Mouse (Mus musculus) retina, adult 2 months (tissue): ENCODE results near the gene Gzmm.

ENCODE experiments used
- DNase-seq: peaks from one replicate; pipeline ENCODE4 v3.0.0-alpha.2; 2012; ENCODE audit warnings: low read depth, low spot score

Gene Gzmm

DNA sequence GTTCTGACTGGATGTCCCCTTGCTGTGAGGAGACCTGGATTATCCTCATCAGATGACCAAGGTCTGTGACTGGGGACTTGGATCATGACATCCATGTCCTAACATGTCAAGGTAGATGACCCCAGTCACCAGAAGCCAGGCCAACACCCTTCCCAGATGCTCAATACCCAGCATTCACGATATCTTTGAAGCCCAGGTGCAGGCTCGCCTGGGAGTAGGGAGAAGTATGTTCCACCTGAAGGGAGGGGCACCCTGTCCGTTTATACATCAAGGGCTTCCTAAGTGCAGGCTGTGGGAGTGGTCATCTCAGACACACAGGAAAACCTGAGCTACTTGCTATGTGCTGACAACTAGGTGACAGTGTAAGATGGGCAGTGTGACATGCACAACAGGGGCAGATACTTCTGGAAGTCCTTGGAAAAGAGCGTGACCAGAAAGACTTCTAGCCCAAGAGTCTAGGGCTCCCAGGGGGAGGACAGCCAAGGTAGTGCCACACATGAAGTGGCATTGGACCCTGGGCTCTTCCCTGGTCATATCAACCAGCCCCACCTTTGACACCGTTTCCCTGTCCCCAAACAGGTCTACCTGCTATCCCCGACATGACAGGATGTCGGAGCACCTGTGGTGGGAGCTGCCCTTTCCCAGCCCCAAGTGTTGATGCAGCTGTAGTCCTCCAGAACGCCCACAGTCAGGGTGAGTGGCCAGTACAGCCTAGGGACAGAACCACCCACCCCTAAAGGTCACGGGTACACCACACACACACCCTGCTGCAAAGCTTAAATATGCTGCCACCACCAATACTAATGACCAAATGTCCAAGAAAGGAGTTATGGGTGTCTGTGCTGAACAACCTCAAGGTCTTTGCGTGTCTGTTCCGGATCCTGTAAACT lies 8.0 kb upstream of the Gzmm start:
- DNase-seq: no peak

DNA sequence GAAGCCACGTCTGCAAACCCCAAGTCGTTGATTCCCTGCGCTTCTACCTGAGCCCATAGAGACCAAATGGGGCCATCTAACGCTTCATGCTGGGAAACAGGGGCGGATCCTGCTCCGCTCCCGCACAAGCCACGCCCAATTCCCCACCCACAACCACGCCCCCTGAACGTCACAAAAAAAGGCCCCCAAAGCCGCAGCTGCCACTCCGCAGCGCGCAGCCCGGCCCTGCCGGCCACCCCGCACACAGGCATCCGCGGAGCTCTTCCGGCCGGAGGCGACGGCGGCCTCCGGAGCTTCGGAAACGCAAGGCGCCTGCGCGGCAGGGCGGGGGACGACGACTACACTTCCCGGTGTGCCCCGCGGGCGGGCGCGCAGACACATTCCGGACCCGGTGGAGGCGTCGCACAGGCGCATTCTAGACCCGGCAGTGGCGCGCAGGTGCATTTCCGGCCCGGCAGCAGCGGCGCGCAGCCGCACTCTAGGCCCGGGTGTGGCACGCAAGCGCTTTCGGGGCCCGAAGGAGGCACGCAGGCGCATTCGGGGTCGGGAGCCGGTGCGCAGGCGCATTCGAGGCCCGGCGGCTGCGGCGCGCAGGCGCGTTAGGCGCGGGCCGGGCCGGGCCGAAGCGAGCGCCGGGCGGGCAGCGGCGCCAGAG lies 7.1 kb upstream of the Gzmm start, which contains the start of gene Cdc34:
TSS of gene Cdc34 (plus strand) at position 605 of the 655 bp plus-strand sequence.
- DNase-seq: peak; percentile 96

DNA sequence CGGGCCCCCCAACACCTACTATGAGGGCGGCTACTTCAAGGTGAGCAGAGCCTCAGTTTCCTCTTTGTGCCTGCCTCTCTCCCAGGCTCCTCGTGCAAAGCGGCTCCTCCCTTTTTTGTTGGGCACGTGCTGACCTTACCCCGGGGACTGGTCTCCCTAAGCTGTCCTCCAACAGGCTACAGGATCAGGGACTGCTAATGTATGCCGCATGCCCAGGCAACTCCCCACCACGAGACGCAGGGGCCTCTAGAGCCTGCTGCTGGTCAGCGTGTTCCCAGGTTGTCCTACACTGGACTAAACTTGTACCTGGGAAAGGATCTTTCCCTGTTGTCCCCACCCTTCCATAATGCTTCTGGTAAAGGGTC lies 6.3 kb upstream of the Gzmm start:
- DNase-seq: no peak

DNA sequence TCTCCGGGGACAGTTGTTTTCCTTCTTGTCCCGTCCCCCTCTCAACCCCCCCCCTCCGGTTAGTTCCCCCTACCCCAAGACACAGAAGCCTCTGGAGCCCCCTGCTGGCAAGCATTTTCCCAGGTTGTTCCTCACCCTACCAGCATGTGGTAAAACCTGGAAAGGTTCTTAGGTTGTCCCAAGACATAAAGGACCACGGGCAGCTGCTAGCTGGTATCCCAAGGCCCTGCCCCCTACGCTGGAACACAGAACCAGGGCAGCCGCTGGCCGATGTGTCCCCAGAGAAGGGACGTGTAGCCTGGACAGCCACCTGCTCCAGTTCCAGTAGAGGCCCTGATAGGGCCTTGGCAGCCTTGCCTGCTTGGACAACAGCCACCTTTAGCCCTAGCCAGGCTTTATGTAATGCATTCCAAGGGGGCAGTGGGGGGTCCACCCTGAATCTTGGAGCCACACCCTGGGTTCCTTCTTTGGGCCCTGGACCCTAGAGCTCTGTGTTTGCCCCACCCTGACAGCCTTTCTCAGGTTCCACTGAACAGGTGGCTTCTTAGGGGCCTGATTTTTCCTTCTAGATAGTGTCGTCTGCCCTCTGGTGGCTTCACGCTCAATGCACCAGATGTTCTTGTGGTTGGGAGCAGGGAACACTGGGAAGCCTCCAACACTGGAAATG lies 5.8 kb upstream of the Gzmm start:
- DNase-seq: no peak

DNA sequence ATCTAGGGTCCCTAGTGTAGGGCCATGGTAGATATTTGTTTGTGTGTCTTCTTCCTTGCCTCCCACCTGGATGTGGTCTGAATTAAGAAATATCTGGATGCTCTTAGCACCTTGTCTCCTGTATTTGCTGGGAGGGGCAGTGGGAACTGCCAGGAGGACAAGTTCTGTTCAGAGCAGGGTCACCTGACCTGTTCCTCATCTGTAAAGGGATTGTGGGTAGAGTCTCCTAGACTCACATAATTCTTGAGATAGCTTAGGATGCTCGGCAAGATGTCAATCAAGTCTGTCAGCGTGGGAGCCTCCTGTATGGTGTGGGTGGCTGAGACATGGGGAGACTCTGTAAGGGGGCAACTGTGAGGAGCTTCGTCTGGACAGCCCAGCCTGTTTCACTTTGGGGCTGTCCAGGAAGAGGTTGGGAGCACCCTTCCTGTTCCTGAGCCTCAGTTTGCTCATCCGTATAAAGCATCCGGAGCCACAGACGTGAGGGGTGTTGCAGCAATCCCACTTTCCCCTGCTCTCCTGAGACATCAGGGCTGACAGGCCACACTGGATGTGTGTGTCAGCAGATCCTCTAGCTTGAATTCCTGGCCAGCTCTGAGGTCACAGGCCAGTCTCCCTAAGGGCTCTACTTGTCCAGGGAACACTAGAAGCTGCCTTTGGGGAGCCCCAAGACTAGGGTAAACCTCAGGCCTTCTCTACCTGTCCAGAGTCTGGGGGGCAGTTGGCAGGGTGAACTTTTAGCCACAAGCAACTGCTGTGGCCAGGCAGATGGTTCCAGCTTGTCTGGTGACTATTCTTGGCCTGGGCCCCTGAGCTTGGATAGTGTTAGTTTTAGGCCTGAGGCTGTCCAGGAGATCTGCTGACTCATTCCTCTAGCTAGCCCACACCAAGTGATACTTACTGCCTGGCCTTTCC lies 4.8 kb upstream of the Gzmm start:
- DNase-seq: no peak

DNA sequence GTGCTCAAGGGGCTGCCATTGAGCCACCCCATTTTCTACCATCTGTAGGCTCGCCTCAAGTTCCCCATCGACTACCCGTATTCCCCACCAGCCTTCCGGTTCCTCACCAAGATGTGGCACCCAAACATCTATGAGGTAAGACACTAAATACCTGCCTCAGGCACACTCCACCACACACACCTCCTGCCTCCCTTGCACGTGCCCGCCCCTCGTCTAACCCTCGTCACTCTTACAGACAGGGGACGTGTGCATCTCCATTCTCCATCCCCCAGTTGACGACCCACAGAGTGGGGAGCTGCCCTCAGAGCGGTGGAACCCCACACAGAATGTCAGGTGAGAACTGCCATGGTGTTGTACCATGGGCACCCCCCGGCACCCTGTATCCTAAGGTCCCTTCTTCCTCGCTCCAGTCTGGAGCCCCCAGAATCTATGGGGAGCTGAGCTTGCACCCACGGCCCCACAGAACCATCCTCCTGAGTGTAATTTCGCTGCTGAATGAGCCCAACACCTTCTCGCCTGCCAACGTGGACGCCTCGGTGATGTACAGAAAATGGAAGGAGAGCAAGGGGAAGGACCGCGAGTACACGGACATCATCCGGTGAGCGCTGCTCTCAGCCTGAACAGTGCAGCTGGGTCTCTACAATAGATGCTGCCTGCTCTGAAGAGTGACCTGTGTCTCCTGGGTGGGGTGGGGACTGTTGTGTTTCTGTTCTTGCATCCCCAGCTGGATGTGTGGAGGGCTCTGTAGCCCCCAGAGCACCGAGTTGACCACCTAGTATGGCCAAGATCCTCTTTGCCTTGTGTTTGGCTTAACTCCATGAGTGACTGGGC lies 3.8 kb upstream of the Gzmm start:
- DNase-seq: no peak

DNA sequence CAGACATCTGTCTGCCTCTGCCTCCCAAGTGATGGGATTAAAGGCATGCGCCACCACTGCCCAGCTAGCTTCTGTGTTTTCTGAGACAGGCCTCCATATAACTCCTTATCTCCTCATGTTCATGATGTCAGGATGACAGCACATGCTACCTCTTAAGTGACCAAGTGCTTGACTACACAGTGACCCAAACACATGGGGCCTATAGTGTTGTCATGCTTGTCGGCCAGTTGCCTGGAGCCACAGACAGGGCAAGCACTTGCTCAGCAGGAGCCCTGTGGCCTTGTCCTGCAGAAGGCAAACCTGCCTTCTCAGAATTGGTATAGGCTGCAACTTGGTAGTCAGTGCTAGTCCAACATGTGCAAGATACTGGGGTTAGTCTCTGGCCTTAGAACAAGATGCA lies 2.6 kb upstream of the Gzmm start:
- DNase-seq: no peak

DNA sequence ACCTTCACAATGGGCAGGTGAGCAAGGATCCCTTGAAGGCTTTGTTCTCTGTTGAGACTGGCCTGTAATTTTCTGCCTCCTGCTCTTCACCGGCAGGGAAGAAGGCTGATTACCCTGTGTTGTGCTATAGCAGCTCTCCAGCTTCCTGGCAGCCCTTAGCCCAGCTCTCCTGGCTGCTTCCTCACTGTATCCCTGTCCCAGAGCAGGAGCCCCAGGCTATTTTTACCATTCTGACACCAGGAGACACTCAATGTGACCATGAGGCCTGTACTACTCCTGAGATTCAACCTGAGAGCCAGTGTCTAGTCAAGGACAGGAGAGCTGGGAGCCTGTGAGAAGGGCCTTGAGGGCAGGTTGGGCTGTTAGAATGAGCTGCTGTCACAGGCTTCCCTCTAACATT lies 2.1 kb upstream of the Gzmm start:
- no peak for DNase-seq

DNA sequence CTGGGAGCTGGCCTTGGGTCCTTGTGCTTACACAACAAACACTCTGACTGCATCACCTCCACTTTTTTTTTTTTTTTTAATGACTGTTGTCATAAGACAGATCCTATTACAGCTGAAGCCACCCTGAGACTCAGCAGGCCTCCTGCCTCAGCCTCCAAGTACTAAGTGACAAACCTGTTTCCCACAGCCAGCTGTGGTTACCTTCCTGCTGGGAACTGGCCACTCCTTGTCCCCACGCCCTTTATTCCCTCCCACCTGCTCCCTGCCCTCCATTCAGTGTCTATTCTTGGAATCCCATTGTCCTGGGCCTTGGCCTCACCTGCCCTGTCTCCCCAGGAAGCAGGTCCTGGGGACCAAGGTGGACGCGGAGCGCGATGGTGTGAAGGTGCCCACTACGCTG lies 1.3 kb upstream of the Gzmm start:
- no peak for DNase-seq

DNA sequence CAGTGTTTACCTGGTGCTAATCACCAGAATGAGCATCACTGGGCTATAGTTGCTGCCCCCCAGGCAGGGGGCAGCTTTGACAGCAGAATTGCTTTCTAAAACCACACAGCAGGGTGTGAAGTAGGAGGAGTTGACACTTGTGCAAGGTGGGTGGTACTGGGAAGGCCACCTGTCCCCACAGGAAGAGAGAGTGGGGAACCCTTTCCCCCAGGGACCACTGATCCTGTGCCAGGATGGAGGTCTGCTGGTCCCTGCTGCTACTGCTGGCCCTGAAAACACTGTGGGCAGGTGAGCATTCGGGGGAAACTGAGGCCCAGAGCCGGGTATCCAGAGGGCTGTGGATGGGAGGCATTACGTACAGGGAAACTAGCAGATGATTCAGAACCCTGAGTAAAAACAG lies 358 bp downstream of the Gzmm start:
- no peak for DNase-seq

DNA sequence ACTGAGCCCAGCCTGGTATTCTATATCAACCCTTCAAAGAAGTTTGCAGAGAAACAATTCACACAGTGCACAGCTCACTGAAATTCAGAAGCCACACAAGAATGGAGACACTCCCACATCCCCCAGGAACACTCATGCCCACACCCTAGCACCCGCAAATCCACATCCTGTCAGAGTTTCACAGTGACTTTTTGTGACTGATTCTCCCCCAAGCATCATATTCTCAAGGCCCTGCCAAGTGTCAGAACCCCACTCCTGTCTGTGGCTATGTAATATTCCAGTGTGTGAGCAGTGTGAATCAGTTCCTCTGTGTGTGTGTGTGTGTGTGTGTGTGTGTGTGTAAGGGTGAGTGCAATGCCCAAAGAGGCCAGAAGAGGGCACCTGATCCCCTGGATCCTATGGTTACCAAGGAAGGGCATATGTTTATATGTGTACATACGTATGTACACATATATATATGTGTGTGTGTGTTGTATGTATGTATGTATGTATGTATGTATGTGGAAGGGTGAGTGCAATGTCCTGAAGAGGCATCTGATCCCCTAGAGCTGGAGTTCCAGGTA lies 3.2 kb downstream of the Gzmm start:
- DNase-seq: no peak

DNA sequence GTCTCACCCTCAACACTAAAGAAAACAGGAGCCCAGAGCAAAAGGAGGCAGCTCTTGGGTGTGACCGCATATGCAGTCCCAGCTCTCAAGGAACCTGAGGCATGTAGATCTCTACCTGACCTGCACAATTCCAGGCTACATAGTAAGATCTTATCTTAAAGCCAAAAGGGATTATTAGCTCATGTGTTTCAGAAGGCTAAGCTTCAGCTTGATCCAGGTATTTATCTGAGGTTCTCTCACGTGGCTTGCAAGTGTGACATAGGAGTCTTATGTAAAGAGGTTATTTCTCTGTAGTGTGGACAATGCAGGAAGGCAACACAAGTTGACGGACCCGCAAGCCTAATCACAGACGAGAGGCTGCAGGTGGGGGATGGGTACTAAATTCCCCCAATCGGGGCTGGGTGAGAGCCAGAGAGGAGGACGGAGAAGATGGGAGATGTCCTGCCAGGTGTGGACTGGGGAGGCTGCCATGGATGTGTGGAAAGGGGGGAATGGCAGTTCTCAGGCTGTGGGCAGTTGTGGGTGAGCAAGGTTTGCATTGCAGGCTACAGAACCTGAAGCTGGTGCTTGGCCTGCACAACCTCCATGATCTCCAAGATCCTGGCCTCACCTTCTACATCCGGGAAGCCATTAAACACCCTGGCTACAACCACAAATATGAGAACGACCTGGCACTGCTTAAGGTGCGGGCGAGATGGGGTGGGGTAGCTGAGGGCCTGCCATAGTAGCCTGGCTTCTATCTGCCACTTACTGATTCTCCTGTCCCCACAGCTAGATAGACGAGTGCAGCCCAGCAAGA lies 5.0 kb downstream of the Gzmm start:
- DNase-seq: peak; percentile 83

DNA sequence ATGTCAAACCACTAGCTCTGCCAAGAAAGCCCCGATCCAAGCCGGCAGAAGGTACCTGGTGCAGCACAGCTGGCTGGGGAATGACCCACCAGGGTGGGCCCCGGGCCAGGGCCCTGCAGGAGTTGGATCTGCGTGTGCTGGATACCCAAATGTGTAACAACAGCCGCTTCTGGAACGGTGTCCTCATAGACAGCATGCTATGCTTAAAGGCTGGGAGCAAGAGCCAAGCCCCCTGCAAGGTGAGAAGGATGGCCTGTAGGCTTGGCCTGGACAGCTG lies 5.5 kb downstream of the Gzmm start:
- DNase-seq: no peak

DNA sequence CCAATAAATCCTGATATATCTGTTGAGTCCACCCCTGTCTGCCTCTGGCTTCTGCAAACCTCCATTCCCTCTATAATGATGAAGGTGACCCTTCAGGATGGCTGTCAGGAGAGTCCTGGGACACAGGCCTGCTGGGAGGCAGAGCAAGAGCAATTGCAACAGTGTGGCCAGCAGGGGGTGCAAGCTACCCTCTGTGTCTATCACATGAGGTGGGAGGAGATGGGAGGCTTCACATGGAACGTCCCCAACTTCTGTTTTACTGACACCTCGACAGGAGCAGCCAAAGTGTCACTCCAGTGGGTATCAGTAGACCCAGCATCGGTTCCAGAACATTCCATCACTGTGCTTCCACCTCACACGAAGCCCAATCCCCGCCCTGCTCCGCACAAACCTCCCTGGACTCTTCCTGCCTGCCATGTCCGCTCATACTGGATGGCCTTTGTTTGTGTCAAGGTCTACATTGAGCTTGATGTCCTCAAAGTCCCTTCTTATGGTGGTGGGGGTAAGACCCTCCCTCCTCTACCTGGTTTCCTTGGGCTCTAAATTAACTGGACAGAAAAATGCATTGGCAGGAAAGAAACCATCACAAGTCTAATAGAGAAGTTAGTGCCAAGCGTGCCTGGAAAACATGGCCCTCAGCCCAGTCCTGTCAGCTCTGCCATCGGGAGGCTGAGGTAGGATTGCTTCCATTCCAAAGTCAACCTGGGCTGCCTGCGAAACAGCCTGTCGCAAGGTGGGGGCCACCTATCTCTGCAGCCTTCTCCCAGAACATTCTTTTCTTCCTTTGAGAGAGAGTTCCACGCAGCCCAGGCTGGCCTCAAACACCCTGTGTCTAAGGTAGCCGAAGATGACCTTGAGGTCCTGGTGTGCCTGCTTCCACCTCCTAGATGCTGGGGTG lies 6.7 kb downstream of the Gzmm start:
- DNase-seq: no peak

DNA sequence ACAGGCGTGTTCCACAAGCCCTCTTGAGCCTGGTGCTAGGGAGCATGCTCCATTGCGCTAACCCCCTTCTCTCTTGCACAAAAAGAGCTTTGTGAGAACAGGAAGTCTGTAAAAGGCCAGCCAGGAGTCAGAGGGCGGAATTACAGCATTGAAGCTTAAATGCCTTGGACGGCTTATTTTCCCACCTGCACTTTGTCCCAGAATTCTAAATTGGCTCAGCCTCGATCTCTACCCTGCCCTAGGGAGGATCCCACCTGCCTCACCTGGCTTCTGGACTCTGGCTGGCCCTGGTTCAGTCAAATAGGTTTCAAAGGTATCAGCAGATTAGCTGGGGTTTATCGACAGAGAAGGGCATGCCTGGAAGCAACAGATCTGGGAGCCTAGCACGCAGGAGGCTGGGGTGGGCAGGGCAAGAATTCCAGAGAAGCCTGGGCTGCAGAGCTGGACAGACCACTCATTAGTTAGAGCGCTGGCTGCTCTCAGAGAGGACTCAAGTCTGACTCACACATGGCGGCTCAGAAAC lies 7.4 kb downstream of the Gzmm start:
- no peak for DNase-seq

DNA sequence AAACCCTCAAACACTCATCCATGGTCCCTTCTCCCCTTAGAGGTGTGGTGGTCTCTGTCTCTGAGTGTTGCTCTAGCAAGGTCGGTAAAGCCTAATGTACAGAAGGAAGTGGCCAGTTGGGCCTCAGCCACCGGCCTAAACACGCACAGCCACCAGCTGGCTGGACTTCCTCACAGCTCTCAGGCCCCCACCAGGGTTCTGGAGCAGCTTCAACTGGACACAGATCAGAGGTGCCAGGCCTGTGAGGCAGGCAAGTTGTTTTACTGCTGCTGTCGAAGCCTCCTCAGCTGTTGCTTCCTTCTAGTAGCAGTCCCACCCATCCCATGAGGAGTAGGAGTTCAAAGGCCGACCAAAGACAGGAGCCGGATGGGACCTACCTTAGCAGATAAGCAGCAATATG lies 9.1 kb downstream of the Gzmm start:
- DNase-seq: no peak

DNA sequence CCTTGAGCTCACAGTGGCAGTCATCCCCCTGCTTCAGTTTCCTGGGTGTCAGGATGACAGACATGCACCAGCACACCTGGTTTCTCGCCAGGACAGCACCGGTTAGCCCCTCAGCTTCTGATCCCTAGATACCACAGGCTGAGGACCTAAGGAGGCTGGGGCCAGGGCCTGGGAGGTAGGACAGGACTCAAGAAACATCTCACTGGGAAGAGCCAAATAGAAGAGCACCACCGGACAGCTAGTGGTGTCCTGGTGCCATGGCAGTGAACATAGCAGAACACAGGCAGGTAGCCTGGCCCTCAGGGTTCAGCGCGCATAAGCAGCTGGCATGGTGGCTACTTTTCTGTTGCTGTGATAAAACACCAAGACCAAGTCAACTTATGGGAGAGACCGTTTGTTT lies 9.6 kb downstream of the Gzmm start:
- DNase-seq: no peak

DNA sequence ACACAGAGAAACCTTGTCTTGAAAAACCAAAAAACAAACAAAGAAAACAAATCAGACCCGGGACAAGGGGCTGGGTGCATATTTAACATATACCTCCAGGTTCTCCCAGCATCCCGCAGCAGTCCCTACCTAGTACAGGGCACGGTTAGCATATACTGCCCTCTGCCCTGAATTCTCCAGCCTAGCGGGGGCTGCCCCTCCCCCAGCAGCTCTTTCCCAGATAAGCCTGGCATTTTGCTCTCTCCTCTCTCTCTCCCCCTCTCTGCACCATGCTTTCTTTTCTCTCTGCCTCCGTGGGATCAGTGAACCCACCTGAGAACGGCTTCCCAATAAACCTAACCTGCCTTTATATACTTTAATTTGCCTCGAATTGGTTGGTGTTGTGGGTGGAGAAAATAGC lies 11.9 kb downstream of the Gzmm start:
- no peak for DNase-seq
